Mouse (Mus musculus): ENCODE results near the gene Ltf. TPM values are rescaled to one million over a fixed set of nuclear protein-coding genes. Genes with fewer than 3 reads are reported as not detected.

Ltf gene
- polyA plus RNA-seq, 1 experiment = 1.1 TPM

- DNase-seq (ENCODE audit: low read depth, low spot score) = no peak
- WGBS = 79% methylated on average over 4 of the region's 4 CpGs
Measured at GRCm38 (mm10) chr9:111015658-111016057, 3.4 kb upstream of the Ltf start.

- WGBS = 87% methylated on average over 10 of the region's 10 CpGs
- no peak for DNase-seq (ENCODE audit: low read depth, low spot score)
Measured at GRCm38 (mm10) chr9:111026791-111027190, 7.7 kb downstream of the Ltf start.

- DNase-seq (ENCODE audit: low read depth, low spot score) = no peak
- WGBS = 86% methylated on average over 4 of the region's 4 CpGs
Measured at GRCm38 (mm10) chr9:111033717-111034116, 14.6 kb downstream of the Ltf start.

GRCm38 (mm10) chr9:111039966-111040365, 20.9 kb downstream of the Ltf start:
- WGBS = 58% methylated on average over 4 of the region's 4 CpGs

GRCm38 (mm10) chr9:111042266-111042665, 23.2 kb downstream of the Ltf start:
- DNase-seq (ENCODE audit: low read depth, low spot score) = no peak

More at GRCm38 (mm10) chr9:111039966-111040365, 20.9 kb downstream of the Ltf start:
- no peak for DNase-seq (ENCODE audit: low read depth, low spot score)

GRCm38 (mm10) chr9:111046222-111046621, 27.2 kb downstream of the Ltf start:
- DNase-seq (ENCODE audit: low read depth, low spot score) = no peak
- 75% methylated on average over 3 of the region's 3 CpGs for WGBS

More at GRCm38 (mm10) chr9:111042266-111042665, 23.2 kb downstream of the Ltf start:
- WGBS = 77% methylated on average over 5 of the region's 5 CpGs

- DNase-seq (ENCODE audit: low read depth, low spot score) = no peak
Measured at GRCm38 (mm10) chr9:111047266-111047665, 28.2 kb downstream of the Ltf start.

GRCm38 (mm10) chr9:111048452-111048851, 29.4 kb downstream of the Ltf start:
- no peak for DNase-seq (ENCODE audit: low read depth, low spot score)
- 81% methylated on average over 3 of the region's 3 CpGs for WGBS

More at GRCm38 (mm10) chr9:111047266-111047665, 28.2 kb downstream of the Ltf start:
- 66% methylated on average over 5 of the region's 5 CpGs for WGBS

GRCm38 (mm10) chr9:111054923-111055322, 35.9 kb downstream of the Ltf start:
- WGBS = 33% methylated on average over 9 of the region's 9 CpGs
- no peak for DNase-seq (ENCODE audit: low read depth, low spot score)

GRCm38 (mm10) chr9:111055800-111056518, 36.9 kb downstream of the Ltf start:
- no peak for DNase-seq (ENCODE audit: low read depth, low spot score)
- WGBS = 16% methylated on average over 29 of the region's 29 CpGs

GRCm38 (mm10) chr9:111056519-111056797, 37.4 kb downstream of the Ltf start:
- 1% methylated on average over 11 of the region's 11 CpGs for WGBS
- no peak for DNase-seq (ENCODE audit: low read depth, low spot score)

GRCm38 (mm10) chr9:111056798-111057543, 37.9 kb downstream of the Ltf start, which contains the start of gene Ccrl2:
Ccrl2 (minus strand) TSS chr9:111057519.
- no peak for DNase-seq (ENCODE audit: low read depth, low spot score)
- WGBS = 2% methylated on average over 17 of the region's 17 CpGs

GRCm38 (mm10) chr9:111057544-111058370, 38.7 kb downstream of the Ltf start:
- DNase-seq (ENCODE audit: low read depth, low spot score) = no peak
- WGBS = 44% methylated on average over 14 of the region's 14 CpGs

- no peak for DNase-seq (ENCODE audit: low read depth, low spot score)
- 54% methylated on average over 10 of the region's 10 CpGs for WGBS
Measured at GRCm38 (mm10) chr9:111058943-111059556, 40.0 kb downstream of the Ltf start.

- 77% methylated on average over 5 of the region's 5 CpGs for WGBS
- DNase-seq (ENCODE audit: low read depth, low spot score) = no peak
Measured at GRCm38 (mm10) chr9:111062840-111063239, 43.8 kb downstream of the Ltf start.

GRCm38 (mm10) chr9:111067052-111067451, 48.0 kb downstream of the Ltf start:
- DNase-seq (ENCODE audit: low read depth, low spot score) = no peak
- 83% methylated on average over 4 of the region's 4 CpGs for WGBS

- no peak for DNase-seq (ENCODE audit: low read depth, low spot score)
- WGBS = 39% methylated on average over 4 of the region's 4 CpGs
Measured at GRCm38 (mm10) chr9:111070546-111070961, 51.5 kb downstream of the Ltf start.

GRCm38 (mm10) chr9:111072175-111072574, 53.1 kb downstream of the Ltf start:
- 18% methylated on average over 7 of the region's 7 CpGs for WGBS
- DNase-seq (ENCODE audit: low read depth, low spot score) = no peak

- no peak for DNase-seq (ENCODE audit: low read depth, low spot score)
- WGBS = 81% methylated on average over 4 of the region's 4 CpGs
Measured at GRCm38 (mm10) chr9:111072971-111073370, 53.9 kb downstream of the Ltf start.

- WGBS = 68% methylated on average over 5 of the region's 5 CpGs
- no peak for DNase-seq (ENCODE audit: low read depth, low spot score)
Measured at GRCm38 (mm10) chr9:111077745-111078144, 58.7 kb downstream of the Ltf start.
